8 mouse cellular contexts compared by ENCODE assay signal in genomic region chr8:105607684-105608083, GRCm38 (mm10). TPM values are rescaled to one million over a fixed set of nuclear protein-coding genes. Genes with fewer than 3 reads are reported as not detected.
DNase-seq lines count a peak whose midpoint lies in the region; ATAC-seq and TF ChIP-seq lines count a peak whose summit lies in the region.
"Had no signal": no experiment of that assay in that cellular context is flagged by ENCODE, and none has a peak within 500 bp of the region (broad histone marks: within the 10 kb centered on the region; RNA-seq: fewer than 3 reads in every experiment).

No protein-coding gene starts in this region.

- no peak for DNase-seq in midbrain, embryonic 11.5 days (ENCODE audit: low spot score, missing footprints)
- DNase-seq in ovary, postnatal 10 days (ENCODE audit: low spot score) = no peak

- TF ChIP-seq POLR2A in bone marrow macrophage, adult 2 months (IDR thresholded peaks at IDR 0.05; ENCODE audit: borderline replicate concordance, low read depth, low read length) = no peak
- TF ChIP-seq POLR2A in small intestine, adult 2 months (IDR thresholded peaks at IDR 0.05; ENCODE audit: low read depth, low read length) = no peak

- H3K4me2 ChIP-seq in midbrain, embryonic 15.5 days = peak overlapping the region; percentile 95
- no peak overlapping the region for H3K4me2 ChIP-seq in midbrain, embryonic 11.5 days
- peak overlapping the region; percentile 81 for H3K4me2 ChIP-seq in heart, embryonic 11.5 days
- peak overlapping the region; percentile 99 for H3K4me2 ChIP-seq in liver, embryonic 12.5 days

- peaks cover 34% of the 10 kb centered on the region for H3K4me1 ChIP-seq in midbrain, embryonic 15.5 days
- H3K4me1 ChIP-seq in midbrain, embryonic 11.5 days (ENCODE audit: control insufficient read depth, insufficient read depth, low read length) = peaks cover 11% of the 10 kb centered on the region
- peaks cover 32% of the 10 kb centered on the region for H3K4me1 ChIP-seq in bone marrow macrophage, adult 2 months (ENCODE audit: control insufficient read depth, insufficient read depth, low read length)
- peaks cover 22% of the 10 kb centered on the region for H3K4me1 ChIP-seq in heart, embryonic 11.5 days (ENCODE audit: control insufficient read depth, insufficient read depth, low read length)
- H3K4me1 ChIP-seq in liver, embryonic 12.5 days = peaks cover 93% of the 10 kb centered on the region
- peaks cover 10% of the 10 kb centered on the region for H3K4me1 ChIP-seq in small intestine, adult 2 months (ENCODE audit: control insufficient read depth, insufficient read depth, insufficient read length, low read length)

- H3K4me3 ChIP-seq in midbrain, embryonic 15.5 days = no peak overlapping the region
- no peak overlapping the region for H3K4me3 ChIP-seq in midbrain, embryonic 11.5 days (ENCODE audit: low read depth, low read length)
- H3K4me3 ChIP-seq in bone marrow macrophage, adult 2 months (ENCODE audit: insufficient read depth, low read length) = no peak overlapping the region
- no peak overlapping the region for H3K4me3 ChIP-seq in heart, embryonic 11.5 days (ENCODE audit: low read depth, low read length)
- no peak overlapping the region for H3K4me3 ChIP-seq in liver, embryonic 12.5 days
- H3K4me3 ChIP-seq in small intestine, adult 2 months (ENCODE audit: low read depth, low read length) = no peak overlapping the region

- WGBS in midbrain, embryonic 15.5 days = 30% methylated on average over 4 of the region's 4 CpGs
- 26% methylated on average over 4 of the region's 4 CpGs for WGBS in midbrain, embryonic 11.5 days
- WGBS in heart, embryonic 11.5 days (ENCODE audit: insufficient replicate concordance) = 36% methylated on average over 4 of the region's 4 CpGs
- 7% methylated on average over 4 of the region's 4 CpGs for WGBS in liver, embryonic 12.5 days (ENCODE audit: insufficient replicate concordance)
- 49% methylated on average over 4 of the region's 4 CpGs for WGBS in small intestine, adult 2 months

- H3K27ac ChIP-seq in midbrain, embryonic 15.5 days = no peak overlapping the region
- no peak overlapping the region for H3K27ac ChIP-seq in midbrain, embryonic 11.5 days (ENCODE audit: low read depth, low read length)
- peak overlapping the region; percentile 43; the same call in 1 of the 2 replicates for H3K27ac ChIP-seq in bone marrow macrophage, adult 2 months (ENCODE audit: insufficient read depth, low read depth, low read length)
- no peak overlapping the region for H3K27ac ChIP-seq in heart, embryonic 11.5 days (ENCODE audit: low read depth, low read length)
- peak overlapping the region; percentile 83; the same call in 1 of the 2 replicates for H3K27ac ChIP-seq in liver, embryonic 12.5 days
- no peak overlapping the region for H3K27ac ChIP-seq in small intestine, adult 2 months (ENCODE audit: insufficient read depth, low read depth, low read length)

- no peaks in the 10 kb centered on the region for H3K9me3 ChIP-seq in midbrain, embryonic 15.5 days
- H3K9me3 ChIP-seq in midbrain, embryonic 11.5 days (ENCODE audit: control insufficient read depth, low read length) = no peaks in the 10 kb centered on the region
- H3K9me3 ChIP-seq in heart, embryonic 11.5 days (replicated peaks; ENCODE audit: control insufficient read depth, low read length) = no peaks in the 10 kb centered on the region
- no peaks in the 10 kb centered on the region for H3K9me3 ChIP-seq in liver, embryonic 12.5 days (replicated peaks)

- no peak for ATAC-seq in midbrain, embryonic 15.5 days (replicated peaks)
- ATAC-seq in midbrain, embryonic 11.5 days (ENCODE audit: low FRiP score) = no peak
- no peak for ATAC-seq in heart, embryonic 11.5 days (replicated peaks; ENCODE audit: insufficient number of reproducible peaks, low FRiP score, low TSS enrichment)
- no peak for ATAC-seq in liver, embryonic 12.5 days

- peaks cover 12% of the 10 kb centered on the region for H3K27me3 ChIP-seq in midbrain, embryonic 15.5 days (replicated peaks)
- H3K27me3 ChIP-seq in midbrain, embryonic 11.5 days (ENCODE audit: control insufficient read depth, insufficient read depth, low read length) = peaks cover 12% of the 10 kb centered on the region; the same call in 1 of the 2 replicates
- no peaks in the 10 kb centered on the region for H3K27me3 ChIP-seq in heart, embryonic 11.5 days (ENCODE audit: control insufficient read depth, insufficient read depth, low read length)
- peaks cover 22% of the 10 kb centered on the region; the same call in 1 of the 2 replicates for H3K27me3 ChIP-seq in liver, embryonic 12.5 days (replicated peaks)
- no peaks in the 10 kb centered on the region for H3K27me3 ChIP-seq in small intestine, adult 2 months (ENCODE audit: control insufficient read depth, insufficient read depth, low read length)

- TF ChIP-seq CTCF in bone marrow macrophage, adult 2 months (IDR thresholded peaks at IDR 0.05; ENCODE audit: low read depth, low read length) = peak; percentile 70
- peak; percentile 43; the same call in 1 of the 2 replicates for TF ChIP-seq CTCF in small intestine, adult 2 months (IDR thresholded peaks at IDR 0.05; ENCODE audit: extremely low read depth, insufficient read length, insufficient replicate concordance, low read depth, low read length)

- H3K36me3 ChIP-seq in midbrain, embryonic 15.5 days (replicated peaks) = no peaks in the 10 kb centered on the region
- H3K36me3 ChIP-seq in midbrain, embryonic 11.5 days (ENCODE audit: control insufficient read depth, insufficient read depth, low read length) = no peaks in the 10 kb centered on the region
- no peaks in the 10 kb centered on the region for H3K36me3 ChIP-seq in heart, embryonic 11.5 days (ENCODE audit: control insufficient read depth, insufficient read depth, low read length)
- H3K36me3 ChIP-seq in liver, embryonic 12.5 days = peaks cover 4% of the 10 kb centered on the region; the same call in 1 of the 2 replicates
- H3K36me3 ChIP-seq in small intestine, adult 2 months (ENCODE audit: control insufficient read depth, insufficient read depth, low read length) = no peaks in the 10 kb centered on the region

- no peak overlapping the region for H3K9ac ChIP-seq in midbrain, embryonic 15.5 days
- H3K9ac ChIP-seq in midbrain, embryonic 11.5 days (ENCODE audit: low read length) = no peak overlapping the region
- no peak overlapping the region; the same call in 1 of the 2 replicates for H3K9ac ChIP-seq in heart, embryonic 11.5 days (ENCODE audit: low read depth, low read length)
- no peak overlapping the region for H3K9ac ChIP-seq in liver, embryonic 12.5 days

RNA-seq across cellular contexts. Expression of gene Ripor1, which starts 2.6 kb away (rescaled TPM):
- polyA plus RNA-seq in midbrain, embryonic 15.5 days (2015; fragmentation: Nextera tagmentation; extraction: Ambion mirVana) = 35.4 and 36.5 TPM in 2 replicates
- polyA plus RNA-seq in midbrain, embryonic 11.5 days (2014; fragmentation: Nextera tagmentation; extraction: Ambion mirVana) = 10.5 and 12.9 TPM in 2 replicates
- 15.5 and 17.9 TPM in 2 replicates for polyA plus RNA-seq in bone marrow macrophage, adult 2 months (2012; ENCODE audit: insufficient read depth, insufficient read length, missing spikeins)
- polyA plus RNA-seq in heart, embryonic 11.5 days (2014; fragmentation: Nextera tagmentation; extraction: Ambion mirVana) = 23.6 and 27.9 TPM in 2 replicates
- 14.1 and 14.5 TPM in 2 replicates for polyA plus RNA-seq in liver, embryonic 12.5 days (2016; fragmentation: Nextera tagmentation; extraction: Ambion mirVana)
- 11.8 and 12.0 TPM in 2 replicates for polyA plus RNA-seq in small intestine, adult 2 months (2012; rRNA removed)

RNA-seq across cellular contexts. Expression of gene Ctcf, which starts 28.7 kb away (rescaled TPM):
- 108 and 129 TPM in 2 replicates for polyA plus RNA-seq in midbrain, embryonic 15.5 days (2015; fragmentation: Nextera tagmentation; extraction: Ambion mirVana)
- polyA plus RNA-seq in midbrain, embryonic 11.5 days (2014; fragmentation: Nextera tagmentation; extraction: Ambion mirVana) = 112 and 115 TPM in 2 replicates
- polyA plus RNA-seq in bone marrow macrophage, adult 2 months (2012; ENCODE audit: insufficient read depth, insufficient read length, missing spikeins) = 60.3 and 61.3 TPM in 2 replicates
- 53.9 and 66.3 TPM in 2 replicates for polyA plus RNA-seq in heart, embryonic 11.5 days (2014; fragmentation: Nextera tagmentation; extraction: Ambion mirVana)
- 89.0 and 93.5 TPM in 2 replicates for polyA plus RNA-seq in liver, embryonic 12.5 days (2016; fragmentation: Nextera tagmentation; extraction: Ambion mirVana)
- 5.3 and 8.4 TPM in 2 replicates for polyA plus RNA-seq in small intestine, adult 2 months (2012; rRNA removed)

RNA-seq across cellular contexts. Expression of gene Agrp, which starts 29.5 kb away (rescaled TPM):
- polyA plus RNA-seq in midbrain, embryonic 15.5 days (2015; fragmentation: Nextera tagmentation; extraction: Ambion mirVana) = 1.0 and 1.1 TPM in 2 replicates
- 0.56 and 0.68 TPM in 2 replicates for polyA plus RNA-seq in midbrain, embryonic 11.5 days (2014; fragmentation: Nextera tagmentation; extraction: Ambion mirVana)
- polyA plus RNA-seq in bone marrow macrophage, adult 2 months (2012; ENCODE audit: insufficient read depth, insufficient read length, missing spikeins) = not detected in 2 replicates
- 0.50 and 0.84 TPM in 2 replicates for polyA plus RNA-seq in heart, embryonic 11.5 days (2014; fragmentation: Nextera tagmentation; extraction: Ambion mirVana)
- polyA plus RNA-seq in liver, embryonic 12.5 days (2016; fragmentation: Nextera tagmentation; extraction: Ambion mirVana) = 0.22 TPM in 1 of 2 replicates, not detected in the other
- 0.35 TPM in 1 of 2 replicates, not detected in the other for polyA plus RNA-seq in small intestine, adult 2 months (2012; rRNA removed)
- polyA plus RNA-seq: erythroblast, embryonic 14.5 days had no signal

RNA-seq across cellular contexts. Expression of gene Atp6v0d1, which starts 41.8 kb away (rescaled TPM):
- 234 and 240 TPM in 2 replicates for polyA plus RNA-seq in midbrain, embryonic 15.5 days (2015; fragmentation: Nextera tagmentation; extraction: Ambion mirVana)
- polyA plus RNA-seq in midbrain, embryonic 11.5 days (2014; fragmentation: Nextera tagmentation; extraction: Ambion mirVana) = 121 and 129 TPM in 2 replicates
- polyA plus RNA-seq in bone marrow macrophage, adult 2 months (2012; ENCODE audit: insufficient read depth, insufficient read length, missing spikeins) = 177 and 186 TPM in 2 replicates
- 80.7 and 86.3 TPM in 2 replicates for polyA plus RNA-seq in heart, embryonic 11.5 days (2014; fragmentation: Nextera tagmentation; extraction: Ambion mirVana)
- 47.2 and 51.0 TPM in 2 replicates for polyA plus RNA-seq in liver, embryonic 12.5 days (2016; fragmentation: Nextera tagmentation; extraction: Ambion mirVana)
- polyA plus RNA-seq in small intestine, adult 2 months (2012; rRNA removed) = 41.9 and 70.8 TPM in 2 replicates

Comparison
In these comparisons a context has a peak if more than half of its experiments do, and no peak if none do; other contexts are left out.
1. H3K27ac ChIP-seq: peak in bone marrow macrophage, adult 2 months (single experiment) and liver, embryonic 12.5 days (single experiment); none in midbrain, embryonic 15.5 days (single experiment), midbrain, embryonic 11.5 days (single experiment), heart, embryonic 11.5 days (single experiment) and small intestine, adult 2 months (single experiment).